Mouse (Mus musculus): ENCODE measurements around the gene Nhlrc2.

DNA sequence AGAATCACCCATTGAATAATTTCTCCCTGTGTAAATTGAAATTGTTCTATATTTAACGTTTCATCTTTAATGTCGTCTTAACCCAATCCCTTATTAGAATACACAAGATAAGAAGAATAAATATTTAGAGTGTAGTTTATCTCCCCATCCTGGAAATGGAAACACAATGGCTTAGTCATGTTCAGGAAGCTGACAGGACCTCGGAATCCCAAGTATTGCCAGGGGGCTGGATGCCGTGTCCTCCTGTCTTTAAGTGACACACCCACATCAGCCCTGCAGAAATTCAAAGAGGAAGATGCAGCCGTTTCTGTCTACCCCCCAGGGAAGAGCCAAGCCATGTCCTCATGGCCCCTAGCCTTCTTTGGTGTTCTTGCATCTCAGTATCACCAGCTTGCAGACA, 60.9 kb downstream of the Nhlrc2 start:
- TF ChIP-seq MYOD1 (IDR thresholded peaks at IDR 0.05; ENCODE audit: control insufficient read depth in 1 of 3, insufficient read length in 2 of 3, low read depth in 2 of 3) (no peak), POLR2A (IDR thresholded peaks at IDR 0.05; ENCODE audit: insufficient read length, low read depth) (no peak), SRF (IDR thresholded peaks at IDR 0.05; ENCODE audit: control insufficient read depth, insufficient read length, low read depth) (no peak), TCF12 (IDR thresholded peaks at IDR 0.05; ENCODE audit: insufficient read depth, poor library complexity, severe bottlenecking) (no peak), MAX (IDR thresholded peaks at IDR 0.05; ENCODE audit: low read depth) (no peak)
